Mouse (Mus musculus): ENCODE data around the gene Zfp668. TPM values are rescaled to one million over a fixed set of nuclear protein-coding genes. Genes with fewer than 3 reads are reported as not detected.
A peak's percentile ranks its signal among the peaks of the same experiment; 100 is the strongest.

The Zfp668 gene
- polyA plus RNA-seq, 1 experiment from 2014 or later: 6.5 TPM

- H3K9ac ChIP-seq (ENCODE audit: low read length): no peak overlapping the region
- H3K27ac ChIP-seq (replicated peaks): no peak overlapping the region
- H3K4me1 ChIP-seq (replicated peaks; ENCODE audit: control insufficient read depth, insufficient read depth): no peaks in the 10 kb centered on the region
- DNase-seq (ENCODE audit: low spot score) (peak; percentile 75), ATAC-seq (ENCODE audit: low FRiP score, low TSS enrichment) (no peak)
- no peak overlapping the region for H3K4me3 ChIP-seq (ENCODE audit: low read depth, low read length)
- H3K27me3 ChIP-seq (ENCODE audit: control insufficient read depth, insufficient read depth, low read length): no peaks in the 10 kb centered on the region
- no peaks in the 10 kb centered on the region for H3K9me3 ChIP-seq (ENCODE audit: control insufficient read depth, low read length)
- TF ChIP-seq EP300 (optimal IDR thresholded peaks at IDR 0.05) (no peak), CTCF (IDR thresholded peaks at IDR 0.05; ENCODE audit: low read depth) (peak; percentile 72)
- H3K36me3 ChIP-seq (ENCODE audit: control insufficient read depth, insufficient read depth, low read length): peaks cover 3% of the 10 kb centered on the region; the same call in 1 of the 2 replicates
- H3K4me2 ChIP-seq (replicated peaks; ENCODE audit: low read depth): no peak overlapping the region
- 54% methylated on average over 7 of the region's 8 CpGs for WGBS
Observed at GRCm38 (mm10) chr7:127921516-127921915, 44.9 kb upstream of the Zfp668 start.

DNA sequence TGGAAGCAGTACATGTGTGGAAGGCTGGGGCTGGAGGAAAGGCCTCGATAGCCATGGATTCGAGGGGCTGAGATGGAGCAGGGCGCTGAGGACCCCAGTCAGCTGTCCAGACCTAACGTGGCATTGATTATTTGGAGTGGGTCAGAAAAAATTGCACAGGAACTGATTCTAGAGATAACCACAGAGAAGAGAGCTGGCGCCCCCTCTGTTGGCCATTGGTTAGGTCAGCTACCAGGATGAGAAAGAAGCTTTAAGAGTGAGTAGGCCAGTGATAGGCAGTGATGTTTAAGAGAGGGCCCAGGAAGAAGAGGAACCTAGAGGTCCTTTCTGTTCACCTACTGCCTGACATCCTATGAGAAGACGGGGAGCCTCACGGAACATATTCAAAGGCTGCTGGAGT lies 42.7 kb upstream of the Zfp668 start:
- no peak overlapping the region for H3K4me2 ChIP-seq (replicated peaks; ENCODE audit: low read depth)
- no peak overlapping the region for H3K9ac ChIP-seq (ENCODE audit: low read length)
- 76% methylated on average over 7 of the region's 7 CpGs for WGBS
- no peak overlapping the region for H3K27ac ChIP-seq (replicated peaks)
- H3K4me1 ChIP-seq (replicated peaks; ENCODE audit: control insufficient read depth, insufficient read depth): no peaks in the 10 kb centered on the region
- H3K9me3 ChIP-seq (ENCODE audit: control insufficient read depth, low read length): no peaks in the 10 kb centered on the region
- TF ChIP-seq EP300 (optimal IDR thresholded peaks at IDR 0.05) (no peak), CTCF (IDR thresholded peaks at IDR 0.05; ENCODE audit: low read depth) (peak; percentile 64)
- ATAC-seq (ENCODE audit: low FRiP score, low TSS enrichment) (no peak), DNase-seq (ENCODE audit: low spot score) (peak; percentile 59)
- no peak overlapping the region for H3K4me3 ChIP-seq (ENCODE audit: low read depth, low read length)
- no peaks in the 10 kb centered on the region; the same call in 1 of the 2 replicates for H3K36me3 ChIP-seq (ENCODE audit: control insufficient read depth, insufficient read depth, low read length)
- H3K27me3 ChIP-seq (ENCODE audit: control insufficient read depth, insufficient read depth, low read length): no peaks in the 10 kb centered on the region

DNA sequence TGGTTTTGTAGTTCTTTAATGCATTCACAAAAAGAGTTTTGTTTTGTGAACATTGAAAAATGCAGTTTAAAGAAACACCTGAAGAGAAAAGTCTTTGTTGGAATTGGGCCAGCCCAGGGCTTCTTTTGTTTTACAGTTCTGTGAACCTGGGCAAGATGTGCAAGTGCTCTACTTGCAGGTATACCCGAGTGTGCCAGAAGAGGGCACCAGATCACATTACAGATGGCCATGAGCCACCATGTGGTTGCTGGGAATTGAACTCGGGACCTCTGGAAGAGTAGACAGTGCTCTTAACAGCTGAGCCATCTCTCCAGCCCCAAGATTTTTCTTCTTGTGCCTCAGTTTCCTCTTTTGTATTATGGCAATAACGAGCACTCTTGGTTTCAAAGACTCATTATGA lies 41.6 kb upstream of the Zfp668 start:
- ATAC-seq (ENCODE audit: low FRiP score, low TSS enrichment) (no peak), DNase-seq (ENCODE audit: low spot score) (peak; percentile 75)
- no peak overlapping the region for H3K9ac ChIP-seq (ENCODE audit: low read length)
- 58% methylated on average over 3 of the region's 3 CpGs for WGBS
- no peaks in the 10 kb centered on the region for H3K36me3 ChIP-seq (ENCODE audit: control insufficient read depth, insufficient read depth, low read length)
- no peaks in the 10 kb centered on the region for H3K4me1 ChIP-seq (replicated peaks; ENCODE audit: control insufficient read depth, insufficient read depth)
- no peak overlapping the region for H3K27ac ChIP-seq (replicated peaks)
- H3K4me3 ChIP-seq (ENCODE audit: low read depth, low read length): no peak overlapping the region
- H3K4me2 ChIP-seq (replicated peaks; ENCODE audit: low read depth): no peak overlapping the region
- H3K27me3 ChIP-seq (ENCODE audit: control insufficient read depth, insufficient read depth, low read length): no peaks in the 10 kb centered on the region
- no peaks in the 10 kb centered on the region for H3K9me3 ChIP-seq (ENCODE audit: control insufficient read depth, low read length)
- TF ChIP-seq EP300 (optimal IDR thresholded peaks at IDR 0.05) (no peak), CTCF (IDR thresholded peaks at IDR 0.05; ENCODE audit: low read depth) (peak; percentile 75)

DNA sequence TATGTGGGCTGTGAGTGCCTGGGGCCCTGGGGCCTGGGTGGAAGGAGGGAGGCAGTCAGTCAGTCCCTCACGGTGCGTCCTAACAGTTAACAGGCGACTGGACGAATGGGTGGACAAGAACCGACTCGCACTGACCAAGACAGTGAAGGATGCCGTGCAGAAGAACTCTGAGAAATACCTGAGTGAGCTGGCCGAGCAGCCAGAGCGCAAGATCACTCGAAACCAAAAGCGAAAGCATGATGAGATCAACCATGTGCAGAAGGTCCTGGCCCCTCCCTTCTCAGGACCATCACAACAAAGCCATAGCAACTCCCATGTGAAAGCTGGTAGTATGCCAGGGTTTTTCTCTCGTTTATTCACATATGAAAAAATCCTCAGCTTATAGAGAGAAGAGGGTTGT lies 38.7 kb upstream of the Zfp668 start:
- WGBS: 79% methylated on average over 12 of the region's 12 CpGs
- no peak overlapping the region for H3K4me3 ChIP-seq (ENCODE audit: low read depth, low read length)
- no peaks in the 10 kb centered on the region for H3K36me3 ChIP-seq (ENCODE audit: control insufficient read depth, insufficient read depth, low read length)
- ATAC-seq (ENCODE audit: low FRiP score, low TSS enrichment) (no peak), DNase-seq (ENCODE audit: low spot score) (no peak)
- no peaks in the 10 kb centered on the region for H3K9me3 ChIP-seq (ENCODE audit: control insufficient read depth, low read length)
- TF ChIP-seq EP300 (optimal IDR thresholded peaks at IDR 0.05): no peak
- no peak overlapping the region for H3K4me2 ChIP-seq (replicated peaks; ENCODE audit: low read depth)
- no peak overlapping the region for H3K9ac ChIP-seq (ENCODE audit: low read length)
- no peaks in the 10 kb centered on the region for H3K27me3 ChIP-seq (ENCODE audit: control insufficient read depth, insufficient read depth, low read length)
- H3K4me1 ChIP-seq (replicated peaks; ENCODE audit: control insufficient read depth, insufficient read depth): no peaks in the 10 kb centered on the region
- H3K27ac ChIP-seq (replicated peaks): no peak overlapping the region

DNA sequence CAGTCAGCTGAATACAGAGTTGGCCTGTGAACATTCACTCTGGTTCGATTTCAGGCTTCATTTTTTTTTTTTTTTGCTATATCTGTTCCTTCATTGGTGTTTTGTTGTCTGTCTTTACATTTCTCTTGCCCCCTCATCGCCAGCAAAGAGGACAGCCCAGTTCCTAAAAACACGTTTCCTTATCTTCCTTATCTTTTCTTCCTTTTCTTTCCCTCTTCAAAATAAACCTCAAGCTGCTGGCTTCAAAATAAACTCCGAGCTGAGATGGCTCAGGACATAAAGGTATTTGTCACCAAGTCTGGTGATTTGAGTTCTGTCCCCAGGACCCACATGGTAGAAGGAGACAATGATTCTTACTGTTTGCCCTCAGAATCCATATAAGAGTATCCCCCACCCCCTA lies 36.3 kb upstream of the Zfp668 start:
- ATAC-seq (ENCODE audit: low FRiP score, low TSS enrichment) (no peak), DNase-seq (ENCODE audit: low spot score) (no peak)
- Histone ChIP-seq H3K36me3 (ENCODE audit: control insufficient read depth, insufficient read depth, low read length) (peaks cover 6% of the 10 kb centered on the region), H3K27ac (replicated peaks) (peak overlapping the region; percentile 92; the same call in 1 of the 2 replicates), H3K9ac (ENCODE audit: low read length) (peak overlapping the region; percentile 90), H3K9me3 (ENCODE audit: control insufficient read depth, low read length) (no peaks in the 10 kb centered on the region), H3K4me2 (replicated peaks; ENCODE audit: low read depth) (peak overlapping the region; percentile 72), H3K4me1 (replicated peaks; ENCODE audit: control insufficient read depth, insufficient read depth) (no peaks in the 10 kb centered on the region), H3K4me3 (ENCODE audit: low read depth, low read length) (peak overlapping the region; percentile 92), H3K27me3 (ENCODE audit: control insufficient read depth, insufficient read depth, low read length) (no peaks in the 10 kb centered on the region)
- WGBS: 15% methylated on average over 4 of the region's 4 CpGs
- TF ChIP-seq CTCF (IDR thresholded peaks at IDR 0.05; ENCODE audit: low read depth): no peak
- TF ChIP-seq EP300 (optimal IDR thresholded peaks at IDR 0.05): no peak

DNA sequence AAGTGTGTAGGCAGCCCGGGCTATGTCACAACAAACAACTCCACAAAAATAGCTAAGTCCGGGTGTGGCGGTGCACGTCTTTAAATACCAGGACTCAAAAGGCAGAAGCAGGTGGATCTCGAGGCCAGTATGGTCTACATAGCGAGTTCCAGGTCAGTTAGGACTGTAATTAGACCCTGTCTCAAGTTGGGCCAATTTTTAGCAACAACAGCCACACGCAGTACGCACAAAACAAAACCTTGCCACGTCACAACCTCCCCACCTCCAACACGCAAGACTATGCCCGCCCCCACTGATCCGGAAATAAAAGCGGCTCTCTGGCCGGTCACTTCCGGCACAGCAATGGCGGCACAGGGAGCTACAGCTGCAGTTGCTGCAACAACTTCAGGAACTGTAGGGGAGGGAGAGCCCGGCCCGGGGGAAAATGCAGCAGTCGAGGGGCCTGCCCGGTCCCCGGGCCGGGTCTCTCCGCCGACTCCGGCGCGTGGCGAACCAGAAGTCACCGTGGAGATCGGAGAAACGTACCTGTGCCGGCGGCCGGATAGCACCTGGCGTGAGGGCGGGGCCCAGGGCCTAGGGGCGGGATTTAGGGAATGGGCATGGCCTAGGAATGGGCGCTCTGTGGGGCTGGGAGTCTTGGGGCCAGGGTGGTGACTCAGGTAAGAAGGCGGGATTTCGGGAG lies 35.7 kb upstream of the Zfp668 start, which contains the start of gene Kat8:
TSS of gene Kat8 (plus strand) at position 327 of the 682 bp plus-strand sequence.
- under 1% methylated on average over 39 of the region's 40 CpGs for WGBS
- DNase-seq (ENCODE audit: low spot score) (peak; percentile 95), ATAC-seq (ENCODE audit: low FRiP score, low TSS enrichment) (peak; percentile 96)
- Histone ChIP-seq H3K4me1 (replicated peaks; ENCODE audit: control insufficient read depth, insufficient read depth) (no peaks in the 10 kb centered on the region), H3K27me3 (ENCODE audit: control insufficient read depth, insufficient read depth, low read length) (no peaks in the 10 kb centered on the region), H3K9ac (ENCODE audit: low read length) (peak within 1 kb of the TSS; percentile 90), H3K4me2 (replicated peaks; ENCODE audit: low read depth) (peak within 1 kb of the TSS; percentile 72), H3K4me3 (ENCODE audit: low read depth, low read length) (peak within 1 kb of the TSS; percentile 92), H3K36me3 (ENCODE audit: control insufficient read depth, insufficient read depth, low read length) (peaks cover 12% of the 10 kb centered on the region), H3K27ac (replicated peaks) (peak within 1 kb of the TSS; percentile 92), H3K9me3 (ENCODE audit: control insufficient read depth, low read length) (no peaks in the 10 kb centered on the region)
- TF ChIP-seq CTCF (IDR thresholded peaks at IDR 0.05; ENCODE audit: low read depth) (no peak), EP300 (optimal IDR thresholded peaks at IDR 0.05) (peak; percentile 8)

Data from stomach, postnatal 0 days (tissue).